ENCODE assay signal across 15 mouse cellular contexts in genomic region chr16:38105453-38105852, GRCm38 (mm10).
"Had no signal": no experiment of that assay in that cellular context is flagged by ENCODE, and none has a peak within 500 bp of the region (broad histone marks: within the 10 kb centered on the region; RNA-seq: fewer than 3 reads in every experiment).

No protein-coding gene starts in this region.

- H3K4me1 ChIP-seq: limb, embryonic 10.5 days had no signal

- H3K9ac ChIP-seq: liver, embryonic 12.5 days; lung, embryonic 14.5 days; stomach, embryonic 15.5 days had no signal

- H3K27me3 ChIP-seq: liver, embryonic 12.5 days; stomach, embryonic 15.5 days had no signal

- ATAC-seq: liver, embryonic 12.5 days; midbrain, embryonic 16.5 days had no signal

- DNase-seq: kidney, adult 18-20 months; kidney, postnatal 10 days; kidney, postnatal 4 days; lung, embryonic 14.5 days; lung, postnatal 10 days; lung, postnatal 4 days; right cerebral cortex, postnatal 14 days; thymus, adult 2 months; thymus, postnatal 36 days had no signal

- H3K4me2 ChIP-seq: liver, embryonic 12.5 days; lung, embryonic 14.5 days; stomach, embryonic 15.5 days had no signal

- H3K9me3 ChIP-seq: limb, embryonic 10.5 days; liver, embryonic 12.5 days; midbrain, embryonic 10.5 days; stomach, embryonic 15.5 days had no signal

- H3K27ac ChIP-seq: layer of hippocampus, adult 2 months; limb, embryonic 10.5 days; liver, embryonic 12.5 days; midbrain, embryonic 10.5 days; stomach, embryonic 15.5 days had no signal

- H3K4me3 ChIP-seq: layer of hippocampus, adult 2 months; limb, embryonic 10.5 days; liver, embryonic 12.5 days; midbrain, embryonic 10.5 days; stomach, embryonic 15.5 days had no signal
